Mouse (Mus musculus): ENCODE data around the gene Odf2l. TPM values are rescaled to one million over a fixed set of nuclear protein-coding genes. Genes with fewer than 3 reads are reported as not detected.

The Odf2l gene
- polyA plus RNA-seq, 1 experiment: 3.3 TPM

DNA sequence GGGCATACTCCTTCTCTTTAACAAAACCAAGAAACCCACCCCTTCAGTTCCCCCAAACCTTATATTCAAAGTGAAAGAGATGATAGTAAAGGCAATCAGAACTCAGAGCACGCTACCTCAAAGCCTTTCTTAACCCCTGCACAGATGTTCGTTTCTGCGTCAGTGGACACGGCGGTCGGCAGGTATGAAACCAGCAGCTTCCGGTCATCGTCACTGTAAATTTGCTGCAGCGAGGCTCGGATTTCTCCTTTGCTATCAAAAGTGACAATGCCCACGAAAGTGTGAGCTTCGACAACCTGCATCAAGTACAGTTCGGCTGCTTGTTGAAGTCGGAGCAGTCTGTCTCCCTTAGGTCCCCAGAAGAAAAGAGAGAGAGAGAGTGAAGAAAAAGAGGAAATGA is 32.2 kb upstream of the Odf2l start:
- H3K79me3 ChIP-seq (ENCODE audit: low read depth): no peaks in the 10 kb centered on the region
- no peaks in the 10 kb centered on the region for H3K79me2 ChIP-seq (ENCODE audit: control insufficient read depth, insufficient read depth)
- no peak overlapping the region for H3K4me3 ChIP-seq (ENCODE audit: insufficient read depth, poor library complexity, severe bottlenecking)
- H3ac ChIP-seq (ENCODE audit: control insufficient read depth, insufficient read length, low read depth): no peak overlapping the region
- H3K27me3 ChIP-seq (ENCODE audit: control insufficient read depth, insufficient read depth, insufficient read length): no peaks in the 10 kb centered on the region
- H3K36me3 ChIP-seq (ENCODE audit: control insufficient read depth, insufficient read depth): no peaks in the 10 kb centered on the region
- TF ChIP-seq MYOG (IDR thresholded peaks at IDR 0.05; ENCODE audit: control insufficient read depth, extremely low read depth, insufficient read length) (no peak), MYOD1 (IDR thresholded peaks at IDR 0.05; ENCODE audit: control insufficient read depth, insufficient read length, low read depth) (no peak), MAX (IDR thresholded peaks at IDR 0.05) (no peak), CTCF (IDR thresholded peaks at IDR 0.05; ENCODE audit: control insufficient read depth, insufficient read depth, insufficient read length) (no peak), CEBPB (IDR thresholded peaks at IDR 0.05; ENCODE audit: low read depth) (no peak), USF1 (IDR thresholded peaks at IDR 0.05; ENCODE audit: low read depth) (no peak), FOSL1 (IDR thresholded peaks at IDR 0.05; ENCODE audit: insufficient read depth, low read length, poor library complexity, severe bottlenecking) (no peak)

DNA sequence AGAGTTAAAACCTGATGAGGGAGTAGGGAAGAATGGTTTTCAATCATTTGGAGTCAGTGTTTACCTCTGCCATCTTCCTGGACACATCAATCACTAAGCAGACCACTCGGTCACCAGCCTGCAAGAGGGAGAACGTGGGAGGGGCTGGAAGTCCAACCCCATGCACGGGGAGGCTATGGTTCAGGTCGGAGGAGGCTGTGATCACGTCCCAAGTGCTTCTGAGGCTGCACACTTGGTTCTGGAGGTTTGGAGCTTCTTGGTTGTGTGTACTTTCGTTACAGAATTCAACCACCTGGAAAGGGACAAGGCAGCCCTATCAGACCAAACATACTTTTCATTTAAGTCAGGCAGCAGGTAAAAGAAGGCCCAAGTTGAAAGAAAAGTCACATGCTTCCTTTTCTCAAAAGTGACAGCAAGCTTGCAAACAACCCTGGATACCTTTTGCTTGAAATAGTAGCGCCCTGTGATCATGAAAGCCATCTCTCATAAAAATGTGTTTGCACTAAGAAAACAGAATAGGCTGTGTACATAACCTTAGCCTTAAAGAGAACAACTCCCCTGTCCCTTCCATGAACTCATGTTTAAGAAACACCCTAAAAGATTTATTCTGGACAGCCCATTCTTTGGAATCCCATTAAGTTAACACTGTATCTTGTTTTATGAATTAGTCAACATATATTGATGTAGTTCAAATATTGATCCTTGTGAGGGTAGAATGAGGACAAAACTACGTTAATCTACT is 30.4 kb upstream of the Odf2l start:
- H3K27me3 ChIP-seq (ENCODE audit: control insufficient read depth, insufficient read depth, insufficient read length): no peaks in the 10 kb centered on the region
- no peak overlapping the region for H3K4me3 ChIP-seq (ENCODE audit: insufficient read depth, poor library complexity, severe bottlenecking)
- TF ChIP-seq MYOG (IDR thresholded peaks at IDR 0.05; ENCODE audit: control insufficient read depth, extremely low read depth, insufficient read length) (no peak), FOSL1 (IDR thresholded peaks at IDR 0.05; ENCODE audit: insufficient read depth, low read length, poor library complexity, severe bottlenecking) (no peak), CTCF (IDR thresholded peaks at IDR 0.05; ENCODE audit: control insufficient read depth, insufficient read depth, insufficient read length) (no peak), MAX (IDR thresholded peaks at IDR 0.05) (no peak), CEBPB (IDR thresholded peaks at IDR 0.05; ENCODE audit: low read depth) (no peak), USF1 (IDR thresholded peaks at IDR 0.05; ENCODE audit: low read depth) (no peak), MYOD1 (IDR thresholded peaks at IDR 0.05; ENCODE audit: control insufficient read depth, insufficient read length, low read depth) (no peak)
- no peaks in the 10 kb centered on the region for H3K79me3 ChIP-seq (ENCODE audit: low read depth)
- H3ac ChIP-seq (ENCODE audit: control insufficient read depth, insufficient read length, low read depth): no peak overlapping the region
- H3K79me2 ChIP-seq (ENCODE audit: control insufficient read depth, insufficient read depth): no peaks in the 10 kb centered on the region
- no peaks in the 10 kb centered on the region for H3K36me3 ChIP-seq (ENCODE audit: control insufficient read depth, insufficient read depth)

DNA sequence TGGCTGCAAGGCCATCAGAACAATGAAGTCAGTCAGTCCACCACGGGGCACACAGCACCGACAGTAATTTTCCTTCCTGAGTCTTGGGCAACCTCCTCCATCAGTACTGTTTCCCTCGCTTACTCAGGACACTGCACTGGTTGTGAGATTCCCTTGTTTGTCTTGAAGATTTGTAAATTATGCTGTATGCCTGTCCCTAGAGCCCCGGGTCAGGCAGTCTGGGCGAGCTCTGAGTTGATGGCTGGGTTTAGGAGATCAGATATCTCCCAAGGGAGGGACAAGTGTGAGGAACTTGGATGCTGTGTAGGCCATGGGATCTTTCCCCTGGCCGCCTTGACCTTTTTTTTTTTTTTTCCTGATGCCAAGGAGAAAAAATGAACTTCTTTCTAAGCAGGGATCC is 19.1 kb upstream of the Odf2l start, which contains the start of gene Clca2:
Clca2 (minus strand) TSS at position 153 of the 400 bp plus-strand sequence.
- Histone ChIP-seq H3K36me3 (ENCODE audit: control insufficient read depth, insufficient read depth) (no peaks in the 10 kb centered on the region), H3K79me2 (ENCODE audit: control insufficient read depth, insufficient read depth) (peaks cover 11% of the 10 kb centered on the region)
- TF ChIP-seq MAX (IDR thresholded peaks at IDR 0.05) (no peak), MYOD1 (IDR thresholded peaks at IDR 0.05; ENCODE audit: control insufficient read depth, insufficient read length, low read depth) (no peak), MYOG (IDR thresholded peaks at IDR 0.05; ENCODE audit: control insufficient read depth, extremely low read depth, insufficient read length) (no peak), USF1 (IDR thresholded peaks at IDR 0.05; ENCODE audit: low read depth) (no peak), CTCF (IDR thresholded peaks at IDR 0.05; ENCODE audit: control insufficient read depth, insufficient read depth, insufficient read length) (no peak), FOSL1 (IDR thresholded peaks at IDR 0.05; ENCODE audit: insufficient read depth, low read length, poor library complexity, severe bottlenecking) (no peak), CEBPB (IDR thresholded peaks at IDR 0.05; ENCODE audit: low read depth) (no peak)

DNA sequence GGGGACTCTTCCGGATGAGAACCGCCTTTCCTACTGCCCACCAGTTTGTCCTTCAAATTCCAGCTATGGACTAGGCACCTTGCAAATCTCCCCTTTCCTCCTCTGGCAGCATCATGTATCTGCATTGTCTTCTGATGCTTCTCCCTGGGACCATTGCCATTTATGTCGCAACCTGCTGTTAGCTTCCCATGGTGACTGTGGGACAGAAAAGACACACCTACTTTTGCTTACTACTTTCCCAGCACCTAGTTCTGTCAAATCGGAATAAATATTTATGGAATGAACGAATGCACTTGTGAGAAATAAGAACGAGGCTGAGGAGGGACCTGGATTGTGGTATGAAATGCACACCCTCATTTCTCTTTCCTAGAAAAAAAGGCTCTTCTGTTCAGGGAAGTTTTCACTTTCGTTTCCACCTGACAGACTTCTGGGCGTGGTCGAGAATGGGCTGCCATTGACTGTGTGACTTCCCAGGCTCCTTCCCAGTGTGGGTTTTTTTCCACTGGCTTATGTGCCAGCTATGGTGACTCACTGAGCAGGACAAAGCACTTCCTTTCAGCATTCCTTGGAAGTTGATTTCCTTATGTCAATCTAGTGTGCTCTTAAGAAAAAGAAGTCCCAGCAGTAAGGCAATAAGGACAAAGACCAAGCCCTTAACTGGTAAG is 16.4 kb upstream of the Odf2l start:
- Histone ChIP-seq H3K79me2 (ENCODE audit: control insufficient read depth, insufficient read depth) (peaks cover 19% of the 10 kb centered on the region), H3ac (ENCODE audit: control insufficient read depth, insufficient read length, low read depth) (no peak overlapping the region), H3K4me3 (ENCODE audit: insufficient read depth, poor library complexity, severe bottlenecking) (peak overlapping the region; percentile 19), H3K36me3 (ENCODE audit: control insufficient read depth, insufficient read depth) (no peaks in the 10 kb centered on the region), H3K79me3 (ENCODE audit: low read depth) (peaks cover 1% of the 10 kb centered on the region), H3K27me3 (ENCODE audit: control insufficient read depth, insufficient read depth, insufficient read length) (no peaks in the 10 kb centered on the region)
- no peak for TF ChIP-seq MYOD1 (IDR thresholded peaks at IDR 0.05; ENCODE audit: control insufficient read depth, insufficient read length, low read depth)
- no peak for TF ChIP-seq CTCF (IDR thresholded peaks at IDR 0.05; ENCODE audit: control insufficient read depth, insufficient read depth, insufficient read length)
- TF ChIP-seq FOSL1 (IDR thresholded peaks at IDR 0.05; ENCODE audit: insufficient read depth, low read length, poor library complexity, severe bottlenecking): peak; percentile 10
- no peak for TF ChIP-seq MAX (IDR thresholded peaks at IDR 0.05)
- no peak for TF ChIP-seq MYOG (IDR thresholded peaks at IDR 0.05; ENCODE audit: control insufficient read depth, extremely low read depth, insufficient read length)
- no peak for TF ChIP-seq USF1 (IDR thresholded peaks at IDR 0.05; ENCODE audit: low read depth)
- peak; percentile 91 for TF ChIP-seq CEBPB (IDR thresholded peaks at IDR 0.05; ENCODE audit: low read depth)

More for the DNA sequence above, 19.1 kb upstream of the Odf2l start, which contains the start of gene Clca2:
- Histone ChIP-seq H3K79me3 (ENCODE audit: low read depth) (no peaks in the 10 kb centered on the region), H3K4me3 (ENCODE audit: insufficient read depth, poor library complexity, severe bottlenecking) (no peak within 1 kb of the TSS), H3K27me3 (ENCODE audit: control insufficient read depth, insufficient read depth, insufficient read length) (no peaks in the 10 kb centered on the region), H3ac (ENCODE audit: control insufficient read depth, insufficient read length, low read depth) (no peak within 1 kb of the TSS)

DNA sequence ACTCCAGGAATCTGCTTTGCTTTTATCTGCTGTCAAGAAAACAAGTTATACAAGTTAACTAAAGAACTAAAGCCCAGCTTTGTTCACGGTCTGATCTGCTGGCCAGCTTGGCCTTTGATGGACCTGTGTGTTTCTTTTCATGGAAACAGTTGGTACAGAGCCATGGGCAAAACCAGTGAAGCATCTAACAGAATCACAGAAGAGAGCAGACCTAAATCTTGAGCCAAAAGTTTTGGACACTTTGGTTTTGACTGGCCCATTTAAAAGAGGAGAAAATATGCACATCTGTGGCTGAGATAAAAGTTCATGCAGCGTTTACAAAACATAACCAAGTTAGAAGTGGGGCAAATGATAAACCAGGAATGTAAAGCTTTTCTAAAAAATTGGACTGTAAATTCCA is 15.1 kb upstream of the Odf2l start:
- TF ChIP-seq CTCF (IDR thresholded peaks at IDR 0.05; ENCODE audit: control insufficient read depth, insufficient read depth, insufficient read length): no peak
- no peak for TF ChIP-seq FOSL1 (IDR thresholded peaks at IDR 0.05; ENCODE audit: insufficient read depth, low read length, poor library complexity, severe bottlenecking)
- no peak for TF ChIP-seq MYOD1 (IDR thresholded peaks at IDR 0.05; ENCODE audit: control insufficient read depth, insufficient read length, low read depth)
- TF ChIP-seq MYOG (IDR thresholded peaks at IDR 0.05; ENCODE audit: control insufficient read depth, extremely low read depth, insufficient read length): no peak
- no peak for TF ChIP-seq CEBPB (IDR thresholded peaks at IDR 0.05; ENCODE audit: low read depth)
- TF ChIP-seq MAX (IDR thresholded peaks at IDR 0.05): no peak
- TF ChIP-seq USF1 (IDR thresholded peaks at IDR 0.05; ENCODE audit: low read depth): no peak
- no peak overlapping the region for H3ac ChIP-seq (ENCODE audit: control insufficient read depth, insufficient read length, low read depth)
- peaks cover 19% of the 10 kb centered on the region for H3K79me2 ChIP-seq (ENCODE audit: control insufficient read depth, insufficient read depth)
- no peaks in the 10 kb centered on the region for H3K27me3 ChIP-seq (ENCODE audit: control insufficient read depth, insufficient read depth, insufficient read length)
- no peak overlapping the region for H3K4me3 ChIP-seq (ENCODE audit: insufficient read depth, poor library complexity, severe bottlenecking)
- H3K36me3 ChIP-seq (ENCODE audit: control insufficient read depth, insufficient read depth): no peaks in the 10 kb centered on the region
- H3K79me3 ChIP-seq (ENCODE audit: low read depth): peaks cover 1% of the 10 kb centered on the region
